Mouse (Mus musculus) C2C12 (cell line): ENCODE measurements at regions not wholly inside any gene's neighbourhood (a gene's known extent, or its start where the extent isn't known, plus 50 kb on each side); places are given as distances from the start of the nearest gene placed in this dataset.

Source experiments
- H3K27me3 ChIP-seq: one replicate; pipeline ENCODE4 v1.6.1; 2011; ENCODE audit not compliant: control insufficient read depth, insufficient read depth, insufficient read length
- H3K36me3 ChIP-seq: one replicate; pipeline ENCODE4 v1.6.1; 2011; ENCODE audit not compliant: control insufficient read depth, insufficient read depth
- H3K4me3 ChIP-seq: one replicate; pipeline ENCODE4 v1.5.1; 2011; ENCODE audit warnings: mild to moderate bottlenecking, control low read depth; ENCODE audit not compliant: poor library complexity, insufficient read depth, severe bottlenecking
- H3K79me2 ChIP-seq: one replicate; pipeline ENCODE4 v1.6.1; 2011; ENCODE audit not compliant: control insufficient read depth, insufficient read depth
- H3K79me3 ChIP-seq: one replicate; pipeline ENCODE4 v1.6.1; 2011; ENCODE audit warnings: low read depth, control low read depth
- H3ac ChIP-seq: one replicate; pipeline ENCODE3; 2011; ENCODE audit warnings: low read depth; ENCODE audit not compliant: control insufficient read depth, insufficient read length
- FOSL1 ChIP-seq: IDR thresholded peaks from one replicate; pipeline ENCODE4 v1.8.0; 2011; ENCODE audit warnings: mild to moderate bottlenecking, low read length; ENCODE audit not compliant: poor library complexity, insufficient read depth, severe bottlenecking
- MYOD1 ChIP-seq: IDR thresholded peaks from one replicate; pipeline ENCODE4 v1.6.1; 2011; ENCODE audit warnings: low read depth; ENCODE audit not compliant: control insufficient read depth, insufficient read length
- USF1 ChIP-seq: IDR thresholded peaks from one replicate; pipeline ENCODE4 v1.6.1; 2011; ENCODE audit warnings: low read depth, mild to moderate bottlenecking, control low read depth, moderate library complexity

DNA sequence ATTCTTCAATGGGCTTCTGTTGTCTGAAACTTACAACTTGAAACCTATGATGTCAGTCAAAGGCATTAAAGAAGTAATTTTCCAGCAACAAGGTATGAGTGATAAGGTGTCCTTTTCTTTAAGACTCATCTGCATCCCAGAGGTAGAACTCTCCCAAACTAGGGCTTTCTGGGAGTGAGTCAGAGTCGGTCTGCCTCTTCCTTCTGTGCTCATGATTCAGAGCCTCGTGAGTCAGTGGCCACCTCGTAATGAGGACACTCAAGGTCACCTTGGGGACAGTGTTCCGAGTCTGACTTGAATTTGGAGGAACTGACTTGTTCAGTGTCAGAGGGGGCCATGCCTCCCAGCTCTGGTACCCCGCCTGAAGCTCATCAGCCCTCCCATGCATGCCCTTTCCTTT lies 81.8 kb downstream of the Llph start:
- no peak overlapping the region for H3ac ChIP-seq
- no peaks in the 10 kb centered on the region for H3K79me2 ChIP-seq
- H3K36me3 ChIP-seq: no peaks in the 10 kb centered on the region
- TF ChIP-seq MYOD1 (no peak), USF1 (no peak), FOSL1 (peak; percentile 60)
- H3K4me3 ChIP-seq: no peak overlapping the region
- no peaks in the 10 kb centered on the region for H3K27me3 ChIP-seq
- H3K79me3 ChIP-seq: no peaks in the 10 kb centered on the region
